Mouse (Mus musculus) embryonic facial prominence, embryonic 14.5 days (tissue): ENCODE data around the gene Eno2. TPM values are rescaled to one million over a fixed set of nuclear protein-coding genes. Genes with fewer than 3 reads are reported as not detected.

Experiments
- ATAC-seq: fragments of 200-750 bp; cut with Nextera tagmentation; 2 replicates; pipeline ENCODE4 v1.8.0; 2017; ENCODE audit warnings: low read depth, moderate number of reproducible peaks, moderate TSS enrichment
- DNase-seq: peaks from one replicate; pipeline ENCODE4 v3.0.0-alpha.2; 2015; ENCODE audit warnings: low spot score
- H3K27ac ChIP-seq: fragments of 300-500 bp; sonication (generic); replicated peaks from 2 replicates; pipeline ENCODE4 v1.5.1; 2014; ENCODE audit warnings: low read depth, mild to moderate bottlenecking, low read length, moderate library complexity
- H3K27me3 ChIP-seq: fragments of 300-500 bp; sonication (generic); replicated peaks from 2 replicates; pipeline ENCODE4 v1.6.1; 2014; ENCODE audit warnings: low read length; ENCODE audit not compliant: control insufficient read depth, insufficient read depth
- H3K36me3 ChIP-seq: fragments of 300-500 bp; sonication (generic); 2 replicates; pipeline ENCODE4 v1.6.1; 2014; ENCODE audit warnings: low read length, mixed read lengths; ENCODE audit not compliant: control insufficient read depth, insufficient read depth
- H3K4me1 ChIP-seq: fragments of 300-500 bp; sonication (generic); 2 replicates; pipeline ENCODE4 v1.6.1; 2014; ENCODE audit warnings: antibody characterized with exemption, low read length; ENCODE audit not compliant: control insufficient read depth, insufficient read depth
- H3K4me2 ChIP-seq: fragments of 300-500 bp; sonication (generic); 2 replicates; pipeline ENCODE4 v1.6.1; 2014; ENCODE audit warnings: low read depth, mild to moderate bottlenecking, low read length, moderate library complexity, mixed read lengths
- H3K4me3 ChIP-seq: fragments of 300-500 bp; sonication (generic); 2 replicates; pipeline ENCODE4 v1.5.1; 2014; ENCODE audit warnings: low read depth, mild to moderate bottlenecking, low read length
- H3K9ac ChIP-seq: fragments of 300-500 bp; sonication (generic); 2 replicates; pipeline ENCODE4 v1.6.1; 2014; ENCODE audit warnings: low read depth, mild to moderate bottlenecking, low read length, moderate library complexity, mixed read lengths
- H3K9me3 ChIP-seq: fragments of 300-500 bp; sonication (generic); 2 replicates; pipeline ENCODE4 v1.6.1; 2016; ENCODE audit warnings: low read length; ENCODE audit not compliant: control insufficient read depth
- WGBS: fragments of 180-500 bp; shearing (Covaris S2); extraction: QIAGEN DNeasy Blood & Tissue Kit; methylation state at CpG from one replicate; pipeline ENCODE4 v1.1.7; 2014; 5-methylcytosine and 5-hydroxymethylcytosine counted together
- polyA plus RNA-seq: library from polyadenylated mRNA; unstranded; fragments of >200 nt; fragmentation: Nextera tagmentation; extraction: Ambion mirVana; gene quantifications from 2 replicates; pipeline ENCODE4 v1.2.1, GENCODE M21; 2014

Eno2 gene
- polyA plus RNA-seq, 1 experiment from 2014 or later = 11.2 TPM

DNA sequence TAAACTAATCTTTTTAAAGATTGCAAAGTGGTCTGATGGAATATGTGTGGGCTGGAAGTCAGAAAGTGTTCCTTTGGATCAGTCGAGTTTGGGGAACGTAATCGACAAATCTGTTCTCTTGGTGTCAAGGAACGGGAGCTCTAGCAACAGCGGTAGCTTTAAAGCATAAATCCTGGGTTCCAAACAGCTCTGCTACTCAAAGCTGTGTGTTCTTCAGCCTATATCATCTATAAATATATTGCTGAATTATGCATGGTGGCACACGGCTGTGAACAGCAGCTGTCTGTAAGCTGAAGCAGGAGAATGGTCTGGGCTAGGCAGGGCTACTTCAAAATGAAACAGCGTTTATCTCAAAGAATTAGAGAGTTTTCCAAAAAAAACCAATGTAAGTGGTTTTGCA is 11.4 kb upstream of the Eno2 start:
- no peak overlapping the region for H3K4me3 ChIP-seq
- no peak overlapping the region for H3K9ac ChIP-seq
- 87% methylated on average over 7 of the region's 7 CpGs for WGBS
- DNase-seq (no peak), ATAC-seq (no peak)
- H3K9me3 ChIP-seq = no peaks in the 10 kb centered on the region
- no peak overlapping the region for H3K4me2 ChIP-seq
- no peak overlapping the region for H3K27ac ChIP-seq
- no peaks in the 10 kb centered on the region for H3K36me3 ChIP-seq
- no peaks in the 10 kb centered on the region for H3K27me3 ChIP-seq
- H3K4me1 ChIP-seq = peaks cover 17% of the 10 kb centered on the region

DNA sequence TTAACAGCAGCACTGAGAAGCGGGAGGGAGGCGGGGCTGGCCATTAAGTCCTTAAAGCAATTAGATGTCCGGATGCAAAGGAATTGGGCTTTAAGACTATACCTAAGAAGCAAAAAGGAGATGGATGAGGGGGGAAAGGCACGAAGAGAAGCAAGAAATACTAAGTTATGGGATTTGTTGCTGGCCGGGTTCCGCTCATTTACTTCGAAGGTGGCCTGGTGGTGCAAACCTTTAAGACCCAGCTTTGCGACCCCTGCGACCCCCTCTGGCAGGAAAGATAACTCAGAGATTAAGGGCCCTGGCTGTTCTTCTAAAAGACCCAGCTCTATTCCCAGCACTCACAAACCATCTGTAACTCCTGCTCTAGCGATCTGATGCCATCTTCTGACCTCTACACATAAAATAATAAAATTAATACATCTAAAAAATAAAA is 10.5 kb upstream of the Eno2 start:
- H3K4me3 ChIP-seq = peak overlapping the region; percentile 30
- DNase-seq = no peak
- no peaks in the 10 kb centered on the region for H3K27me3 ChIP-seq
- H3K36me3 ChIP-seq = no peaks in the 10 kb centered on the region
- H3K4me2 ChIP-seq = peak overlapping the region; percentile 80
- WGBS = 4% methylated on average over 10 of the region's 10 CpGs
- ATAC-seq = no peak
- H3K27ac ChIP-seq = no peak overlapping the region
- no peaks in the 10 kb centered on the region for H3K9me3 ChIP-seq
- peak overlapping the region; percentile 52 for H3K9ac ChIP-seq
- H3K4me1 ChIP-seq = peaks cover 17% of the 10 kb centered on the region

- Histone ChIP-seq H3K4me1 (peaks cover 17% of the 10 kb centered on the region), H3K9ac (peak within 1 kb of the TSS; percentile 52), H3K27ac (no peak within 1 kb of the TSS), H3K27me3 (no peaks in the 10 kb centered on the region), H3K9me3 (no peaks in the 10 kb centered on the region), H3K4me2 (peak within 1 kb of the TSS; percentile 80), H3K4me3 (peak within 1 kb of the TSS; percentile 30), H3K36me3 (no peaks in the 10 kb centered on the region)
- ATAC-seq = peak; percentile 73
- WGBS = 2% methylated on average over 23 of the region's 23 CpGs
- peak; percentile 88 for DNase-seq
These were observed 9.9 kb upstream of the Eno2 start, which contains the start of gene Lrrc23 for GRCm38 (mm10) chr6:124779222-124779983. Gene Lrrc23 (minus strand): TSS chr6:124779727.

DNA sequence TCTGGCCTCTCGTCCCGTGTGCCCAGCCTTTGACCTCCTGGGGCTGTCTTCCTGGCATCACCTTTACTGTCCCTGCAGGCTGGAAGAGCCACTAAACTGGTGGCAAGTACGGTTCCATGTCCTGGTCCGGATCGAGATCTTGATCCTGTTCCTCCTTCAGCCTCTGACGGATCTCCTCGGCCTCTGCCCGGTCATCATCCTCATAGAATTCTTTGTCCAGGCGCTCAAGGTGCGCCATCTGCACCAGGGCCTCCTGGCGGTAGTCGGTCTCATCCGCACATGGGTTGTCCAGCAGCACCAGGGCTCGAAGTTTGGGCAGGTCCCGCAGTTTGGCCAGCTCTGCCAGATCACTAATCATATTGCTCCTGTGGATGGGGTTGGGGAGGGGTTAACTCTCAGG is 1.0 kb upstream of the Eno2 start:
- H3K4me1 ChIP-seq = peaks cover 14% of the 10 kb centered on the region
- H3K27me3 ChIP-seq = no peaks in the 10 kb centered on the region
- no peak overlapping the region for H3K27ac ChIP-seq
- DNase-seq (no peak), ATAC-seq (no peak)
- no peak overlapping the region for H3K9ac ChIP-seq
- H3K36me3 ChIP-seq = no peaks in the 10 kb centered on the region
- 84% methylated on average over 15 of the region's 15 CpGs for WGBS
- H3K4me2 ChIP-seq = no peak overlapping the region
- no peaks in the 10 kb centered on the region for H3K9me3 ChIP-seq
- H3K4me3 ChIP-seq = no peak overlapping the region

GRCm38 (mm10) chr6:124770013-124770412 is 540 bp upstream of the Eno2 start:
- ATAC-seq (no peak), DNase-seq (no peak)
- H3K9ac ChIP-seq = peak overlapping the region; percentile 69
- 60% methylated on average over 7 of the region's 7 CpGs for WGBS
- H3K27ac ChIP-seq = no peak overlapping the region
- no peaks in the 10 kb centered on the region for H3K27me3 ChIP-seq
- no peaks in the 10 kb centered on the region for H3K9me3 ChIP-seq
- peaks cover 14% of the 10 kb centered on the region for H3K4me1 ChIP-seq
- H3K4me2 ChIP-seq = peak overlapping the region; percentile 91
- peak overlapping the region; percentile 60 for H3K4me3 ChIP-seq
- H3K36me3 ChIP-seq = no peaks in the 10 kb centered on the region

DNA sequence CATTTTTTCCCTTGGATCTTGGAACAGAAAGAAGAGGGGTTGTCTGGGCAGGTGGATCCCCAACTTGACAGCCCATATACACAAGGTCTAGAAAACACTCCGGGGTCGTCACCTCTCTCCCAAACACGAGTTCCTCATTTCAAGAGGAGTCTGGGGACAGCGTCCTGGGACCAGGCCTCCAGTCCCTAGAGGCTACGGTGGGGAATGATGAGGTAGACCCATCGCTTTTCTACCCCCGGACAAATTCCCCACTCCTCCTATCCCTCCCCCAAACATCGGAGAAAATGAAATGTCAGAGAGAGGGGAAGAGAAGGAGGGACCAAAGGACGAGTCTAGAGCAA is 799 bp downstream of the Eno2 start:
- peak overlapping the region; percentile 91 for H3K4me2 ChIP-seq
- ATAC-seq = no peak
- H3K36me3 ChIP-seq = no peaks in the 10 kb centered on the region
- H3K4me1 ChIP-seq = peaks cover 14% of the 10 kb centered on the region
- 5% methylated on average over 9 of the region's 9 CpGs for WGBS
- H3K27ac ChIP-seq = no peak overlapping the region
- peak overlapping the region; percentile 69 for H3K9ac ChIP-seq
- peak overlapping the region; percentile 60 for H3K4me3 ChIP-seq
- DNase-seq = no peak
- no peaks in the 10 kb centered on the region for H3K9me3 ChIP-seq
- no peaks in the 10 kb centered on the region for H3K27me3 ChIP-seq

DNA sequence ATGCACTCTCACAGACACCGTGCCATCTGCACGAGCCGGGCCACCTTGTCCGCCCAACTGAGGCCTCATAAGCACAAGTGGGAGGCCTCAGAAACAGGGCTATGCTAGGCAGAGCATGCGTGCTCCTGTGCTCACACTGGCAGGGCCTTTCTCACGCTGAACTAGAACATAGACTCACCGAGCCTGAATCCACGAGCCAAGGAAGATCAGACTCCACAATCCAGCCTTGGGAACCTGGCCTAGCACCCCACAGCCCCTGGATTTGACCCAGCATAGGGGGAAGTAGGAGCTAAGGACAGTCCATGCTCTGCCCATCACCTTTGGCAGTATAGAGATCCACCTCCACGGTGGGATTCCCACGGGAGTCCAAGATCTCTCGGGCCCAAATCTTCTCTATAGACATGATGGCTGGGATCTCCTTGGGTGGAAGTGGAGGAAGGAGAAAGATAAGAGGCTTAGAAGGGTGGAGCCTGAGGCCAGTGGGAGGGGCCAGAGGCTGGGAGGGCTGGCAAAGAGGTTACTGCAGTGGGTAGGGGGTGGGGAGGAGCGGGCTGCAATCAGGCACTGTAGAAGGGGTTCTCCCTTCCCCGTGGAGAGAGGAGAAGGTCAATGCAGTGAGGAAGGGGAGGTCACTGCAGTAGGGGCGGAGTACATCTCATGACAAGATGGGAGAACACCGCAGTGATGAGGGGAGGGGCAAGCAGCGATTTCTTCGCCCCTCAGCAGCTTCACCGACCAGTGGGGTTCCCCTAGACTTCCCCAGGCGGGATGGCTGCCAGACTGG is 1.4 kb downstream of the Eno2 start:
- H3K4me3 ChIP-seq = peak overlapping the region; percentile 60
- WGBS = 27% methylated on average over 18 of the region's 19 CpGs
- ATAC-seq = peak; percentile 28

DNA sequence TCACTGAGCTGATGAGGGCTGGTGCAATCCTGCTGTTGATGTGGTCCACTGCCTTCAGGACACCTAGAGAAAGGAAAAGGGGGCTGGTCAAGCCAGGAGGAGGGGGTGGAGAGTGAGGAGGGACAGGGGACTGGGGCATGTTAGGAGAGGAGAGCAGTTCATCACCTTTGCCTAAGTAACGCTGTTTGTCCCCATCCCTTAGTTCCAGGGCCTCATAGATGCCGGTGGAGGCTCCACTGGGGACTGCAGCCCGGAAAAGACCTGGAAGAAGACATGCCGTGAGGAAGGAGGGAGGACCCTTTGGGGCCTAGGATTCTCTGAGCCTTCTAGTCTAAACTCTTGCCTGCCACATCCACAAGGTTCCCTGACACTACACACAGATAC is 1.9 kb downstream of the Eno2 start:
- Histone ChIP-seq H3K27ac (no peak overlapping the region), H3K4me1 (peaks cover 14% of the 10 kb centered on the region), H3K27me3 (no peaks in the 10 kb centered on the region), H3K4me2 (peak overlapping the region; percentile 91), H3K36me3 (no peaks in the 10 kb centered on the region), H3K9me3 (no peaks in the 10 kb centered on the region), H3K9ac (no peak overlapping the region), H3K4me3 (0 out of 2 replicates have a peak overlapping the region, but pooled peaks have one; percentile 6)
- whole genome bisulfite sequencing = 34% methylated on average over 4 of the region's 4 CpGs
- DNase-seq (no peak), ATAC-seq (no peak)

More for the DNA sequence above, 1.4 kb downstream of the Eno2 start:
- peak overlapping the region; percentile 91 for H3K4me2 ChIP-seq
- no peaks in the 10 kb centered on the region for H3K27me3 ChIP-seq
- H3K9me3 ChIP-seq = no peaks in the 10 kb centered on the region
- peaks cover 14% of the 10 kb centered on the region for H3K4me1 ChIP-seq
- H3K36me3 ChIP-seq = no peaks in the 10 kb centered on the region
- H3K27ac ChIP-seq = no peak overlapping the region
- H3K9ac ChIP-seq = no peak overlapping the region
- no peak for DNase-seq
